Mouse (Mus musculus) intestine, postnatal 0 days (tissue): ENCODE measurements around the gene Kazald1. TPM values are rescaled to one million over a fixed set of nuclear protein-coding genes. Genes with fewer than 3 reads are reported as not detected.
"Not testable (repeated sequence)": the region's sequence is repeated elsewhere in the genome, so short reads cannot be mapped to it uniquely, and the experiment has no call there.

Source experiments
- ATAC-seq: fragments of 200-750 bp; cut with Nextera tagmentation; 2 replicates; pipeline ENCODE4 v1.8.0; 2017; ENCODE audit warnings: mild to moderate bottlenecking, moderate TSS enrichment, moderate library complexity
- H3K27ac ChIP-seq: fragments of 300-500 bp; sonication (generic); 2 replicates; pipeline ENCODE4 v1.5.1; 2014; ENCODE audit warnings: mild to moderate bottlenecking, low read depth, low read length, moderate library complexity
- H3K27me3 ChIP-seq: fragments of 300-500 bp; sonication (generic); replicated peaks from 2 replicates; pipeline ENCODE4 v1.6.1; 2014; ENCODE audit warnings: low read length, mixed read lengths; ENCODE audit not compliant: control insufficient read depth, insufficient read depth
- H3K36me3 ChIP-seq: fragments of 300-500 bp; sonication (generic); 2 replicates; pipeline ENCODE4 v1.6.1; 2014; ENCODE audit warnings: mild to moderate bottlenecking, moderate library complexity; ENCODE audit not compliant: control insufficient read depth, insufficient read depth
- H3K4me1 ChIP-seq: fragments of 300-500 bp; sonication (generic); replicated peaks from 2 replicates; pipeline ENCODE4 v1.6.1; 2014; ENCODE audit warnings: antibody characterized with exemption, low read length, mixed read lengths; ENCODE audit not compliant: control insufficient read depth, insufficient read depth
- H3K4me2 ChIP-seq: fragments of 300-500 bp; sonication (generic); replicated peaks from 2 replicates; pipeline ENCODE4 v1.6.1; 2014; ENCODE audit warnings: low read depth, mild to moderate bottlenecking, moderate library complexity
- H3K4me3 ChIP-seq: fragments of 300-500 bp; sonication (generic); 2 replicates; pipeline ENCODE4 v1.5.1; 2014; ENCODE audit warnings: low read depth, low read length
- H3K9ac ChIP-seq: fragments of 300-500 bp; sonication (generic); 2 replicates; pipeline ENCODE4 v1.6.1; 2014; ENCODE audit warnings: mild to moderate bottlenecking, low read depth, low read length
- H3K9me3 ChIP-seq: fragments of 300-500 bp; sonication (generic); 2 replicates; pipeline ENCODE4 v1.6.1; 2016; ENCODE audit warnings: mixed run types; ENCODE audit not compliant: control insufficient read depth
- CTCF ChIP-seq: sonication (generic); IDR thresholded peaks from 2 replicates; pipeline ENCODE4 v1.5.1; 2016; ENCODE audit warnings: low read depth, mild to moderate bottlenecking, control low read depth, antibody characterized with exemption, moderate library complexity
- WGBS: fragments of 180-500 bp; shearing (Covaris S2); extraction: QIAGEN DNeasy Blood & Tissue Kit; methylation state at CpG from one replicate; pipeline ENCODE4 v1.1.7; 2014; 5-methylcytosine and 5-hydroxymethylcytosine counted together
- polyA plus RNA-seq: library from polyadenylated mRNA; unstranded; fragments of >200 nt; fragmentation: Nextera tagmentation; extraction: Ambion mirVana; gene quantifications from 2 replicates; pipeline ENCODE4 v1.2.1, GENCODE M21; 2015

Kazald1 gene
- polyA plus RNA-seq, 1 experiment from 2014 or later: 1.2 TPM

DNA sequence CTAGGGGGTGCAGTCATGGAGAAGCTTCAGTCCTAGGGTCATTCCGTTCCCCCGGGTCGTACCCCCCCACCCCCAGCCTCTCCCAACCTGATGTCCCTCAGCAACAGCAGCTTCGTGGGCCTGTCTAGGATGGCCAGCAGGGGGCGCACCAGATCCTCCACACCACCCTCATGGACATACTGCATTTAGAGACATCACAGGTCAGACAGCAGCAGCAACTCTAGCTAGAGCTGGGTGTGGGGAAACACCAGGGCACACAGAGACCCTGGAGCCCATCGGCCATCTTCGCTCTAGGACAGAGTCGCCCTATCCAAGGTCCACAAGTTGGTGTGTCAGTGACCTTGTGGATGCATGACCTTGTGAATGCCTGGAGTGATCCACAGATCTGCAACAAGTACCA, 44.9 kb upstream of the Kazald1 start:
- 36% methylated on average over 8 of the region's 8 CpGs for WGBS

GRCm38 (mm10) chr19:45030746-45031693, 44.0 kb upstream of the Kazald1 start:
- H3K4me1 ChIP-seq: no peaks in the 10 kb centered on the region; the same call in 1 of the 2 replicates
- H3K4me3 ChIP-seq: peak overlapping the region; percentile 15; the same call in 1 of the 2 replicates
- no peak for ATAC-seq
- H3K27ac ChIP-seq: no peak overlapping the region
- peak overlapping the region; percentile 60 for H3K4me2 ChIP-seq
- H3K27me3 ChIP-seq: no peaks in the 10 kb centered on the region
- H3K9me3 ChIP-seq: no peaks in the 10 kb centered on the region
- TF ChIP-seq CTCF: peak; percentile 89
- WGBS: 39% methylated on average over 20 of the region's 20 CpGs
- H3K9ac ChIP-seq: no peak overlapping the region
- peaks cover 29% of the 10 kb centered on the region for H3K36me3 ChIP-seq

More for the DNA sequence above, 44.9 kb upstream of the Kazald1 start:
- Histone ChIP-seq H3K27ac (no peak overlapping the region), H3K36me3 (peaks cover 37% of the 10 kb centered on the region), H3K4me3 (no peak overlapping the region), H3K4me1 (no peaks in the 10 kb centered on the region; the same call in 1 of the 2 replicates), H3K9me3 (no peaks in the 10 kb centered on the region), H3K9ac (no peak overlapping the region), H3K27me3 (no peaks in the 10 kb centered on the region), H3K4me2 (peak overlapping the region; percentile 60; the same call in 1 of the 2 replicates)
- peak; percentile 89 for TF ChIP-seq CTCF
- no peak for ATAC-seq

DNA sequence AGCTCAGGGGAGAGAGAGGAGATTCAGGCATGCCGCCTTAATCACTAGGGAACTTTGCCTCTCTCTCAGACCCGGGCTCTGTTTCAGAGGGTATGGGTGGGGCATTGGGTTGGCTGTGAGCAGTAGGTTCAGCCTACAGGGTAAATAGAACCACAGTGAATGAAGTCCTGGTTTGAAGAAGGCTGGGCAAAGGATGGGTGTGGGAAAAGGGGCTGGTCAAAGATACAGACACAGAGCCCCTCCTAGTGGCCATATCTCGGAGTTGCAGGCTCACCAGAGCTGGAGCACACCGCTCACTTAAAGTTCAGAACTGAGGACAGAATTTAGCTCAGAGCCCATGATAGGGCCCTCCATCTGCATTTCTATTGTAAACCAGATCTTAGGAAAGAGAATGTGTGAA, 43.3 kb upstream of the Kazald1 start:
- H3K4me2 ChIP-seq: no peak overlapping the region
- ATAC-seq: peak; percentile 50
- 14% methylated on average over 4 of the region's 4 CpGs for WGBS
- H3K36me3 ChIP-seq: peaks cover 21% of the 10 kb centered on the region
- no peaks in the 10 kb centered on the region; the same call in 1 of the 2 replicates for H3K4me1 ChIP-seq
- no peaks in the 10 kb centered on the region for H3K9me3 ChIP-seq
- H3K4me3 ChIP-seq: no peak overlapping the region
- no peaks in the 10 kb centered on the region for H3K27me3 ChIP-seq
- no peak overlapping the region for H3K9ac ChIP-seq
- peak; percentile 91 for TF ChIP-seq CTCF
- H3K27ac ChIP-seq: no peak overlapping the region

DNA sequence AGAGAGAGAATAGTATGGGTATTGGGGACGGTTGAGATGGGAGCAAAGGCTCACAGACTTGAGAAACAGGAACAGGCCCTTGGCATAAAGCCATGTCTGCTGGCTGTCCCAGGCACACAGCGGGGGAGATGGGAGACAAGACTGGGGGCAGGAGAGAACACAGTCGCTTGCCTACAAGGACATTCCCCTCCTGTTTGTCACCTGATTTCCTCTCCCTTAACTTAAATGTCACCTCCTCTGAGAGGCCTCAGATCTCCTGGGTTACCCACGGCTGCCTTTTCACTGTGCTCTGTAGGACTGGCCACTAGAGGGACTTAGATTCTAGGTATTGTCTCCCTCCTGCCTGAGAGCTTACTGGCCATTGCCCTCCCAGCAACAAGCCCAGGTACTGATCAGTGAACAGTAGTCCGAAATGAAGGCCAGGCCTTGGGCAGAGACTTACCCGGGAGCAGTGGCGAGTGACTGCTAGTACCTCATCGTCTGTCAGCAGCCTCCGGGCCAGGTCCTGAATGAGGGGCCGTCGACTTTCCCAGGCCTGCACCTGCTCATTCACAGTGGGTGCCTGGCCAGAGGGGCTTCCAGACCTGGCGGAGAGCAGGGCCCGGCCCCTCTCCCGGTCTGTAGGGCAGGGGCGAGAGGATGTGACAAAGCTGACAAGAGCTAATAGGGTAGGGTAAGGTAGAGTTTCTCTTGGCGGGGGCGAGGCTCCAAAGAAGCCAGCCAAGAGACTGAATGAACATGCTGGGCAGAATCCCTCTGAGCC, 42.3 kb upstream of the Kazald1 start:
- TF ChIP-seq CTCF: peak; percentile 68
- no peaks in the 10 kb centered on the region for H3K9me3 ChIP-seq

DNA sequence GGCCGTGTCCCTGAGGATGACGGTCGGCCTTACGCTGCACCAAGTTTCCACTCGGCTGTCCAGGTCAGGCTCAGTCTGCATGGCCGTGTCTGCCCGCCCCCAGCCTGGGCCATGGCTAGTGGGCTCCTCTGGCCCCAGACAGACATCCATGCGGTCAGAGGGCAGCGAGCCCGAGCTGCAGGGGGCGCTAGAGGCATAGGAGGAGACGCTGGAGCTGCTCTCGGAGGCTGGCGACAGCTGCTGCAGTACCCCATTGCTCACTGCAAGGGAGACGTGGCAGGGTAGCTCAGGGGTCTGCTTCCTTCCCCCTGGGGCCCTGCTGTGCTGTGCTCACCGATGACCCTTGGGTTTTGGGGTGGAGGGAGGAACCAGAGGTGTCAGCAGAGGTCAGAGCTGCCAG, 38.2 kb upstream of the Kazald1 start:
- 0 out of 2 replicates have a peak, but pooled peaks cover 3% of the 10 kb centered on the region for H3K27me3 ChIP-seq
- no peaks in the 10 kb centered on the region for H3K4me1 ChIP-seq
- 42% methylated on average over 15 of the region's 16 CpGs for WGBS
- peak; percentile 83 for TF ChIP-seq CTCF
- H3K27ac ChIP-seq: no peak overlapping the region
- H3K4me3 ChIP-seq: no peak overlapping the region
- ATAC-seq: no peak
- H3K9ac ChIP-seq: no peak overlapping the region
- no peak overlapping the region for H3K4me2 ChIP-seq
- H3K9me3 ChIP-seq: no peaks in the 10 kb centered on the region
- H3K36me3 ChIP-seq: no peaks in the 10 kb centered on the region

More for the DNA sequence above, 42.3 kb upstream of the Kazald1 start:
- H3K4me3 ChIP-seq: no peak overlapping the region
- no peaks in the 10 kb centered on the region; the same call in 1 of the 2 replicates for H3K4me1 ChIP-seq
- H3K4me2 ChIP-seq: no peak overlapping the region
- 62% methylated on average over 17 of the region's 17 CpGs for WGBS
- H3K9ac ChIP-seq: no peak overlapping the region
- H3K27me3 ChIP-seq: no peaks in the 10 kb centered on the region
- no peak overlapping the region for H3K27ac ChIP-seq
- ATAC-seq: no peak
- H3K36me3 ChIP-seq: peaks cover 12% of the 10 kb centered on the region; the same call in 1 of the 2 replicates

DNA sequence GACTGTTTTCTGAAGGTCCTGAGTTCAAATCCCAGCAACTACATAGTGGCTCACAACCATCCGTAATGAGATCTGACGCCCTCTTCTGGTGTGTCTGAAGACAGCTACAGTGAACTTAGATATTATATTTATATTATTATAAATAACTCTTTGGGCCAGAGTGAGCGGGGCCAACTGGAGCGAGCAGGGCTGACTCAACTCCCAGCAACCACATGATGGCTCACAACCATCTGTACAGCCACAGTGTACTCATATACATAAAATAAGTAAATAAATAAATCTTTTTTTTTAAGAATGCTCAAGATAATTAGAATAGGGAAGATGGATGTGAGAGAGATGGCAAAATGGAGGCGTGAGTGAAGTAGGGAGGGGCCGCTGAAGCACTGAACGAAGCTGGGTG, 36.8 kb upstream of the Kazald1 start:
- H3K9ac ChIP-seq, H3K27me3 ChIP-seq, H3K4me2 ChIP-seq, H3K4me1 ChIP-seq, H3K36me3 ChIP-seq, ATAC-seq, H3K9me3 ChIP-seq, H3K4me3 ChIP-seq, H3K27ac ChIP-seq: not testable (repeated sequence)
- 82% methylated on average over 7 of the region's 7 CpGs for WGBS
